Mouse (Mus musculus): ENCODE data around the gene Akap7. TPM values are rescaled to one million over a fixed set of nuclear protein-coding genes. Genes with fewer than 3 reads are reported as not detected.
A peak's percentile ranks its signal among the peaks of the same experiment; 100 is the strongest.
"Not testable (repeated sequence)": the region's sequence is repeated elsewhere in the genome, so short reads cannot be mapped to it uniquely, and the experiment has no call there.

The Akap7 gene
- polyA plus RNA-seq, 1 experiment from 2014 or later: 19.6 TPM

DNA sequence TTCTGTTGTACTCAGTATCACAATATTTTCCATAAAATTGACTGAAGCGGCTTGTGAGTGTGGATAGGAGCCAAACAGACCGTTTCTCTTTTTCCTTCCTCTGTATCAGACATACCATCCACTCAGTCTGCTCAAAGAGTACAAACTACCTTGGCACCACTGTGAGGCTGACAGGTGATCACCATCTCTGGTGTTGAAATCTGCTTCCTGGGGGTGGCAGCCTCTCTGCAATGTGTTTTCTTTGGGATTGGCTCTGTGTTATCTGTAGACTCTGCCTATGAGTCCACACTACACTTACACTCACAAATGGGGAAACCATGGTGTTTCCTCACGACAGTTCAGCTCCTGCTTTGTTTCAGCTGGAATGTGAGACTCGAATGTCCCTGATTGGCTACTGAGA lies 128.6 kb downstream of the Akap7 start:
- ATAC-seq (ENCODE audit: low FRiP score, low read depth): no peak
- Histone ChIP-seq H3K4me3 (no peak overlapping the region), H3K9me3 (no peaks in the 10 kb centered on the region), H3K4me2 (replicated peaks) (no peak overlapping the region), H3K27ac (no peak overlapping the region), H3K9ac (no peak overlapping the region), H3K4me1 (no peaks in the 10 kb centered on the region), H3K36me3 (no peaks in the 10 kb centered on the region), H3K27me3 (no peaks in the 10 kb centered on the region)
- WGBS: 79% methylated on average over 4 of the region's 4 CpGs

GRCm38 (mm10) chr10:25177270-25177669 lies 130.4 kb downstream of the Akap7 start:
- no peak overlapping the region for H3K4me3 ChIP-seq
- no peak overlapping the region for H3K4me2 ChIP-seq (replicated peaks)
- H3K36me3 ChIP-seq: no peaks in the 10 kb centered on the region
- no peak overlapping the region for H3K27ac ChIP-seq
- H3K9me3 ChIP-seq: no peaks in the 10 kb centered on the region
- H3K9ac ChIP-seq: no peak overlapping the region
- 92% methylated on average over 5 of the region's 5 CpGs for whole genome bisulfite sequencing
- no peaks in the 10 kb centered on the region for H3K27me3 ChIP-seq
- no peak for ATAC-seq (ENCODE audit: low FRiP score, low read depth)
- no peaks in the 10 kb centered on the region for H3K4me1 ChIP-seq

DNA sequence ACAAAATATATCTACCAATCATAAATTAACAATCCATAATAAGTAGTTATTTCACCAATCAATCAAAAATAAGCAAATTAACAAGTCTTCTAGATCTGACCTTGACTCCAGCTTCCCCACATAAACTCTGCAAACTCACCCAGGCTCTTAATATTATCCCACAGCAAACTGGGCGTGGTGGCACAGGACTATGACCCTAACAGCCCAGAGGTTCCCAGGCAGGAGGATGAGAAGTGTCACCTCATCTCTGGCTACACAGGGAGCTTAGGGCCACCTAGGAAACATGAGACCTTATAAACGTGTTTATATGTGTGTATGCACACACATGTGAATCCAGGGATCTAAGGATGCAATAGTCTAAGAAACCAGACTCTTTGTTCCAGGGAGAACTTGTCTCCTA lies 132.8 kb downstream of the Akap7 start:
- H3K4me1 ChIP-seq: no peaks in the 10 kb centered on the region
- H3K36me3 ChIP-seq: no peaks in the 10 kb centered on the region
- H3K4me3 ChIP-seq: no peak overlapping the region
- no peak for ATAC-seq (ENCODE audit: low FRiP score, low read depth)
- no peaks in the 10 kb centered on the region for H3K9me3 ChIP-seq
- 83% methylated on average over 2 of the region's 2 CpGs for WGBS
- no peak overlapping the region for H3K9ac ChIP-seq
- H3K27ac ChIP-seq: no peak overlapping the region
- no peak overlapping the region for H3K4me2 ChIP-seq (replicated peaks)
- H3K27me3 ChIP-seq: no peaks in the 10 kb centered on the region

- WGBS: 74% methylated on average over 6 of the region's 6 CpGs
- no peak for ATAC-seq (ENCODE audit: low FRiP score, low read depth)
Observed at GRCm38 (mm10) chr10:25167365-25168194, 140.1 kb downstream of the Akap7 start.

DNA sequence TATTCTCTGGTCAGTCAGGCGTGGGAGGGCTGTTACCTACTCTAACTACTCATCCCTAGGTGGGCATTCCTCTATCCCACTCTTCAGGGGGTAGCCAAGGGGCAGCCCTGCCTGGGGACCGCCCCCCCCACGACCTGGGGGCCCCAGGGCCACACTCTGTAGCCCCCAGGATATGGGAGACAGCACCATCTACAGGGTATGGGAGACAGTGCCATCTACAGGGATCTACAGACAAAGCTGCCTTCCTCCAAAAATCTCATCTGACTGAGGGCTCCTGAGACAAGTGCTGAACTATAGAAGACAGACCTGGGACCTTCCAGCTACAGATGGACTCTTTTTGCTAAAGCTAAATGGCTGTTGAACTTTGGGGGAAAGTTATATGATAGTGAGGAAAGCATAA lies 144.2 kb downstream of the Akap7 start:
- not testable (repeated sequence) for H3K9ac ChIP-seq; H3K36me3 ChIP-seq; H3K27me3 ChIP-seq; H3K4me1 ChIP-seq; H3K4me2 ChIP-seq (replicated peaks); H3K9me3 ChIP-seq; ATAC-seq (ENCODE audit: low FRiP score, low read depth); H3K4me3 ChIP-seq; H3K27ac ChIP-seq
- 21% methylated on average over 3 of the region's 3 CpGs for whole genome bisulfite sequencing

More at GRCm38 (mm10) chr10:25167365-25168194, 140.1 kb downstream of the Akap7 start:
- H3K9ac ChIP-seq: no peak overlapping the region
- H3K4me1 ChIP-seq: 0 out of 2 replicates have a peak, but pooled peaks cover 3% of the 10 kb centered on the region
- H3K4me2 ChIP-seq (replicated peaks): no peak overlapping the region
- no peaks in the 10 kb centered on the region for H3K9me3 ChIP-seq
- H3K36me3 ChIP-seq: no peaks in the 10 kb centered on the region
- no peak overlapping the region for H3K27ac ChIP-seq
- H3K27me3 ChIP-seq: no peaks in the 10 kb centered on the region
- H3K4me3 ChIP-seq: no peak overlapping the region

GRCm38 (mm10) chr10:25161701-25162100 lies 146.0 kb downstream of the Akap7 start:
- H3K27ac ChIP-seq: no peak overlapping the region
- no peaks in the 10 kb centered on the region for H3K27me3 ChIP-seq
- H3K9ac ChIP-seq: no peak overlapping the region
- no peaks in the 10 kb centered on the region for H3K9me3 ChIP-seq
- H3K4me2 ChIP-seq (replicated peaks): no peak overlapping the region
- 0 out of 2 replicates have a peak, but pooled peaks cover 3% of the 10 kb centered on the region for H3K4me1 ChIP-seq
- H3K4me3 ChIP-seq: no peak overlapping the region
- 81% methylated on average over 2 of the region's 2 CpGs for WGBS
- no peak for ATAC-seq (ENCODE audit: low FRiP score, low read depth)
- no peaks in the 10 kb centered on the region for H3K36me3 ChIP-seq

- no peaks in the 10 kb centered on the region for H3K4me1 ChIP-seq
- H3K9me3 ChIP-seq: no peaks in the 10 kb centered on the region
- 86% methylated on average over 5 of the region's 5 CpGs for WGBS
- no peak overlapping the region for H3K9ac ChIP-seq
- H3K4me3 ChIP-seq: no peak overlapping the region
- ATAC-seq (ENCODE audit: low FRiP score, low read depth): no peak
- no peaks in the 10 kb centered on the region for H3K36me3 ChIP-seq
- no peak overlapping the region for H3K4me2 ChIP-seq (replicated peaks)
- no peaks in the 10 kb centered on the region for H3K27me3 ChIP-seq
- H3K27ac ChIP-seq: no peak overlapping the region
Observed at GRCm38 (mm10) chr10:25158651-25159050, 149.0 kb downstream of the Akap7 start.

DNA sequence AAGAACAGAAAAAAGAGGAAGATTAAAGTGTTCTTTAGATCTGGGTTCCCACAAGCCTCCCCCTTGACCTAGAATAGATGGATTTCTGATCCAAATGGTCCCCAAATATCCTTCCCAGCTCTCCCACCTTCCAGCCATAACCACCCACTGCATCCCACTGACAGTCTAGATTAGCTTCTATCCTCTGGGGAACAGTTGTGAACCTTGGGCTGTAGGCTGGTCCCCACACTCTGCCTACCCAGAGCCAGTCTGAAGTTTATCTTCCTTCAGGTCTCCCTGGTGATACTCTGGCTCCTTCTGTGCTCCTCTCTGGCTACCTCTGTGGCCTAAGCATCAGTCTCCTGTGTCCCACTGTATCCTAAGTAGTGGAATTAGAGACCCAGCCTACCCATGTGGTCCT lies 150.3 kb downstream of the Akap7 start:
- H3K9ac ChIP-seq: no peak overlapping the region

GRCm38 (mm10) chr10:25154225-25154624 lies 153.4 kb downstream of the Akap7 start:
- Histone ChIP-seq H3K36me3 (no peaks in the 10 kb centered on the region), H3K4me2 (replicated peaks) (no peak overlapping the region), H3K9me3 (no peaks in the 10 kb centered on the region), H3K27me3 (no peaks in the 10 kb centered on the region), H3K4me1 (no peaks in the 10 kb centered on the region), H3K4me3 (no peak overlapping the region), H3K27ac (no peak overlapping the region), H3K9ac (no peak overlapping the region)
- ATAC-seq (ENCODE audit: low FRiP score, low read depth): no peak
- 66% methylated on average over 6 of the region's 6 CpGs for WGBS

More for the DNA sequence above, 150.3 kb downstream of the Akap7 start:
- H3K36me3 ChIP-seq: no peaks in the 10 kb centered on the region
- no peak overlapping the region for H3K27ac ChIP-seq
- no peaks in the 10 kb centered on the region for H3K27me3 ChIP-seq
- H3K4me1 ChIP-seq: no peaks in the 10 kb centered on the region
- ATAC-seq (ENCODE audit: low FRiP score, low read depth): no peak
- no peak overlapping the region for H3K4me3 ChIP-seq
- H3K4me2 ChIP-seq (replicated peaks): no peak overlapping the region
- no peaks in the 10 kb centered on the region for H3K9me3 ChIP-seq

GRCm38 (mm10) chr10:25151172-25151800 lies 156.4 kb downstream of the Akap7 start:
- no peaks in the 10 kb centered on the region for H3K9me3 ChIP-seq
- H3K4me1 ChIP-seq: no peaks in the 10 kb centered on the region
- WGBS: 90% methylated on average over 7 of the region's 7 CpGs

DNA sequence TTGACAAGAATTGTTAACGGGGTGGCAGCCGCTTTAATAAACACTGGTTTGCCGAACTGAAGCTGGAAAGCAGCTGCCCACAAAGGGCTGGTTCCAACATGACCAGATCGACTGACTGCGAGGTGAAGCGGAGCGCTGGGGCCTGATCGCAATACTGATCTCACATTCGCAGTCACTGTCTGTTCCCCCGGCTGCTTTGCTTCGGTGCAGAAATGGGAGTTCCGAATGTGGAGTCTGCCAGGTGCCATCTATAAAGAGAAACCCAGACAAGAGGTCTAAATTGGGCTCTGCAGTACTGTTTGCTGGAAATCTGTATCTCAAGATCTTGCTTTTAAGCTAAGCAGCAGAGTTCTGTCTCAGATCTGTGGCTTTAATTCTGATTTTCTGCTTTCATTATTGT lies 161.8 kb downstream of the Akap7 start:
- Histone ChIP-seq H3K4me3 (no peak overlapping the region), H3K9me3 (no peaks in the 10 kb centered on the region), H3K4me1 (peaks cover 5% of the 10 kb centered on the region), H3K36me3 (no peaks in the 10 kb centered on the region), H3K4me2 (replicated peaks) (peak overlapping the region; percentile 21), H3K27ac (no peak overlapping the region), H3K9ac (no peak overlapping the region), H3K27me3 (no peaks in the 10 kb centered on the region)
- no peak for ATAC-seq (ENCODE audit: low FRiP score, low read depth)
- WGBS: 66% methylated on average over 12 of the region's 12 CpGs

More at GRCm38 (mm10) chr10:25151172-25151800, 156.4 kb downstream of the Akap7 start:
- no peak for ATAC-seq (ENCODE audit: low FRiP score, low read depth)
- Histone ChIP-seq H3K4me3 (no peak overlapping the region), H3K4me2 (replicated peaks) (no peak overlapping the region), H3K27ac (no peak overlapping the region), H3K27me3 (no peaks in the 10 kb centered on the region), H3K36me3 (no peaks in the 10 kb centered on the region), H3K9ac (no peak overlapping the region)

DNA sequence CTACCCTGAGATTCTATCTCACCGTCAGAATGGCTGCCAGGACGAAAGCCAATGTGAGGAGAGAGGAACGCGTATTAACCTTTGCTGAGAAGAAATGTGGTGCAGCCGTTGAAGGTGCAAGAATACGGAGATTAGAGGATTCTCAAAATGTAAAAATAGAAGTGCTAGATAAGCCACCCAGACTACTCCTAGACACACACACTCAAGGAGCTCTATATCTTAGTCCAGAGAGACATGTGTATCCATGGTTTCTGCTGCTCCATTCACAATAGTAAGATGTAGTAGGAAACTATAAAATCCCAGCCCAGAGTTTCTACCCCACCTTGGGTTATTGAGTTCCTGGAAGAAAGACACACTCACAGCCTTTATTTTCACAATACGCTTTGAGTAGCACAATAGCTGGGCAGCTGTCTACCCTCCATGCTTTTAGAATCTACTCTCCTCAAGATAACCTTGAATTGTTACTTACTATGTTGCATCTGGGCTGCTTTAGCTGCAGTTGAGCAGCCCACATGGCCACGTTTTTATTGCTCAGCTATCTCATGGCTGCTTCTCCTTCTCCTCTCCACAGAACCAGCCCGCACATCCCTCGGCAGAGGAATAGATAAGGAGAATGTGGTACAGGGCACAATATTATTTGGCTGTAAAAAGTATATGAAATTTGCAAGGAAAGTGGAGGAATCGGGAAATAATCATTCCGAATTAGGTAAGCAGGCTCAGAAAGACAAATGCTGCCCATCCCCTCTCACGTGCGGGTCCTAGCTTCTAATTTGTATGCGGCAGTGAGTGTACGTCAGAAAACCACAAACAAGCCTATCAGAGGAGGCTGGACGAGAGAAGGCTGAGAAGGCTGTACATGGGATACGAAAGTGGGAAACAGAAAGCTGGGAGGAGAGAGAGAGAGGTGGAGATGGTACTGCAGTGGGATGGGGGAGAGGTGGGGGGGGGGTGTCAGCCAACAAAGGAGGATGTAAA lies 162.6 kb downstream of the Akap7 start:
- no peaks in the 10 kb centered on the region for H3K27me3 ChIP-seq
- H3K4me3 ChIP-seq: no peak overlapping the region
- no peak for ATAC-seq (ENCODE audit: low FRiP score, low read depth)
- no peaks in the 10 kb centered on the region for H3K36me3 ChIP-seq
- 77% methylated on average over 18 of the region's 18 CpGs for WGBS
- H3K4me1 ChIP-seq: peaks cover 10% of the 10 kb centered on the region
- H3K4me2 ChIP-seq (replicated peaks): peak overlapping the region; percentile 21
- no peaks in the 10 kb centered on the region for H3K9me3 ChIP-seq
- H3K9ac ChIP-seq: no peak overlapping the region
- H3K27ac ChIP-seq: no peak overlapping the region

Data from limb, embryonic 13.5 days (tissue).